ENCODE assay signal across 26 mouse cellular contexts in genomic region chr8:75197170-75197569, GRCm38 (mm10).
"Had no signal": no experiment of that assay in that cellular context is flagged by ENCODE, and none has a peak within 500 bp of the region (broad histone marks: within the 10 kb centered on the region; RNA-seq: fewer than 3 reads in every experiment).

No protein-coding gene starts in this region.

- ATAC-seq: hindbrain, postnatal 0 days; intestine, embryonic 16.5 days; liver, embryonic 12.5 days had no signal

- DNase-seq: gastrocnemius, postnatal 14 days; gastrocnemius, postnatal 36 days; heart, adult 11 months; heart, adult 2 months; heart, postnatal 14 days; heart, postnatal 36 days; kidney, adult 11 months; kidney, adult 2 months; kidney, adult 9 months; kidney, postnatal 14 days; kidney, postnatal 36 days; layer of hippocampus, adult 9-11 months; layer of hippocampus, postnatal 36 days; left cerebral cortex, postnatal 4 days had no signal

- H3K4me3 ChIP-seq: heart, adult 2 months; heart, embryonic 13.5 days; heart, embryonic 15.5 days; hindbrain, embryonic 13.5 days; hindbrain, embryonic 15.5 days; kidney, embryonic 15.5 days; limb, embryonic 13.5 days; limb, embryonic 15.5 days; liver, embryonic 12.5 days had no signal

- H3K27ac ChIP-seq: heart, embryonic 15.5 days; hindbrain, embryonic 13.5 days; hindbrain, embryonic 15.5 days; hindbrain, postnatal 0 days; kidney, postnatal 0 days; limb, embryonic 13.5 days; limb, embryonic 15.5 days; liver, embryonic 12.5 days; liver, embryonic 14.5 days had no signal
